Mouse (Mus musculus): ENCODE data around the gene Itgb5.

- TF ChIP-seq CTCF (IDR thresholded peaks at IDR 0.05; ENCODE audit: low read depth, low read length): no peak
- no peak for TF ChIP-seq POLR2A (IDR thresholded peaks at IDR 0.05; ENCODE audit: borderline replicate concordance, low read depth, low read length)
Measured at GRCm38 (mm10) chr16:33824603-33825002, 4.9 kb upstream of the Itgb5 start.

All from bone marrow macrophage, adult 2 months (primary cell).